Mouse (Mus musculus) embryonic stem cell, embryonic (primary cell): Measurements from ENCODE around the gene H2al1f.
"Not testable (repeated sequence)": the region's sequence is repeated elsewhere in the genome, so short reads cannot be mapped to it uniquely, and the experiment has no call there.

Source experiments
- CTCF ChIA-PET, 4 experiments: fragments of 300-600 bp in 2 of 4; fragments of 350-600 bp in 2 of 4; sonication (Branson Sonifier 250); formaldehyde crosslinking; loops; one replicate each; lab custom pipeline; 2022; ENCODE audit warnings: inconsistent platforms in 2 of 4; lab: Charles Lee
- POLR2A ChIA-PET, 4 experiments: fragments of 300-600 bp in 2 of 4; fragments of 350-600 bp in 2 of 4; sonication (Branson Sonifier 250); formaldehyde crosslinking; loops; one replicate each; lab custom pipeline; 2022; ENCODE audit warnings: antibody characterized with exemption in 4 of 4, inconsistent platforms in 1 of 4; lab: Charles Lee

H2al1f gene

GRCm38 (mm10) chrX:11314858-11315257, at the start of gene H2al1f:
Gene H2al1f (plus strand): TSS chrX:11315158.
- CTCF ChIA-PET, POLR2A ChIA-PET: not testable (repeated sequence)

- ChIA-PET CTCF (no interaction called here), POLR2A (interaction anchor here in 2 of 4 experiments (0.5 to 0.6 kb wide), 2 partner anchors 735 to 1237 kb away, joined by 3 to 12 read pairs; no protein-coding TSS in a partner anchor)
Measured at GRCm38 (mm10) chrX:11267791-11268190, 47.2 kb upstream of the H2al1f start.

GRCm38 (mm10) chrX:11269074-11269473, 45.9 kb upstream of the H2al1f start:
- CTCF ChIA-PET, result no interaction called here
- POLR2A ChIA-PET, result no interaction called here

DNA sequence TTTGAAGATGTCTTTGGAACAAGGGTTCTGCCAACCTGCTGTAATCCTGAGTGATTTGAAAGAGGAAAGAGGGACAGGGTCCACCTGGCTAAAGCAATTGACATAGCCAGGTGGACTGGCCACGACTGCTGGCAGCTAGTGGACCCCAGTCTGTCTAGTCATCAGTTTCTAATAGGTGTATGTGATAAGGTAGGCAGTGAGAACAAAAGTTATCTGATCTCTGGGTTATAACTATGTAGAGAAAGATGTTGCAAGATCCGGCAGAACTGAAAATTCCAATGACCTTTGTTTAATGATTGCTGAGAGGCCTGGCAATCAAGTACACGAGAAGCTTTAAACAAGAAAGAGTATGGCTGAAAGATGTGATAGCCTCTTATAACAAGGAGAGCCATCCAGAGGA, 41.8 kb upstream of the H2al1f start:
- ChIA-PET POLR2A (no interaction called here), CTCF (no interaction called here)

GRCm38 (mm10) chrX:11277083-11277482, 37.9 kb upstream of the H2al1f start:
- POLR2A ChIA-PET, result no interaction called here

DNA sequence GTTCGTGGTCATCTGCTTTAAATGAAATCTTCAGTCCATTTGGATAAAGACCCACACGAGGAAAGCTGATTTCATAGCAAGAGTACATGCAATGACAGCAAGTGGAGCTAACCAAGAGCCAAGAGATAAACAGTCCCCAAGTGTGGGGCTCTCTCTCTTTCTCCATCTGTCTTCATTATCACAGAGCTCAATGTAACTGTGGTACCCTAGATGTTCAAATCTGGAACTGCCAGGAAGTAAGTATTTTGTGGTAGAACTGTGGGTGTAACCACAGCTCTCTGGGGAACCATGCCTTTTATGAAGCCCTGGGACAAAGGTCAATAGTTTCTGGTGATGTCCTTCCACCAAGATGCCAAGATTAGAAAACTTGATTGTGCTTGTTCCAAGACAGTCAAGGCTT, 34.2 kb upstream of the H2al1f start:
- CTCF ChIA-PET, result no interaction called here
- POLR2A ChIA-PET, result no interaction called here

More at GRCm38 (mm10) chrX:11277083-11277482, 37.9 kb upstream of the H2al1f start:
- CTCF ChIA-PET, result no interaction called here

GRCm38 (mm10) chrX:11288306-11288882, 26.6 kb upstream of the H2al1f start:
- CTCF ChIA-PET, result interaction anchor here in 1 of 4 experiments (0.6 kb wide), 1 partner anchor 406 kb away, joined by 9 read pairs; no protein-coding TSS in a partner anchor
- POLR2A ChIA-PET, result interaction anchor here in 1 of 4 experiments (0.6 kb wide), 1 partner anchor 908 kb away, joined by 3 read pairs; no protein-coding TSS in a partner anchor

DNA sequence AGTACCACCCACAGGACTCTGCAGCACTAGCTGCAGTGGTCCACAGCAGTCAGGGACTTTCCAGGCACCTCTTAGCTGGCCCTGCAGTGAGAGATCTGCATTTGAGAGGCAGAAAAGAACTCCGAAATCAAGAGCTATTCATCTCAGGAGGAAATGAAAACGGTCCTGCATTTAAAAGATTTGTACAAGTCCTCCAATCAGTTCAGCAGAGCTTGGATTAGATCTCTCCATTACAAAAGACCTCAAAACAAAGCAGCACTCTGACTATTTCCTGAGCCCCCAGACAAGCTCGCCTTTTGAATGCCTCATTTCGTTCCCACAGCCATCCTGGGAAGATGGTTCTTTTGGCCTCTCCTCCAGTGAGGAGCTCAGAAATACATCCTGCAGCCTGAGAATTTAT, 25.7 kb upstream of the H2al1f start:
- ChIA-PET CTCF (interaction anchor here in 1 of 4 experiments (0.6 kb wide), 1 partner anchor 1732 kb away, joined by 3 read pairs; no protein-coding TSS in a partner anchor), POLR2A (interaction anchor here in 1 of 4 experiments (1.4 kb wide), 1 partner anchor 11 kb away, joined by 3 read pairs; no protein-coding TSS in a partner anchor)

DNA sequence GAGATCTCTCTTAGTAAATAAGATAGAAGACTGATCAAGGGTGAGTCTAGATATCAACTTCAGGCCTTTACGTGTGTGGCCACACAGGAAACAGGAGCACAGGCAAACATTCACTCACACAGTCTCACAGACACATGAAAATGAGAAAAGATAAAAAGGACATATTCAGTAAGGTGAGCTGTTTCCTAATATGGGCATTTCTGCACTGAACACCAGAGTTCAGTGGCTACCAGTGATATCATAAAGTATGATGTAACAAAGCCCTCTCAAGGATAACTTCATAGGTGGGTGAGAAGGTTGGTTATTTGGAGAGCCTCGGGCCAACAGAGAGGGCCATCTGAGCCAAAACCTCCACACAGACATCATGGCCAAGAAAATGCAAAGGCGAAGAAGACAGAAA, 16.0 kb upstream of the H2al1f start, which contains the start of gene H2al1a:
TSS of gene H2al1a (plus strand) at position 301 of the 400 bp plus-strand sequence.
- CTCF ChIA-PET, POLR2A ChIA-PET: not testable (repeated sequence)

DNA sequence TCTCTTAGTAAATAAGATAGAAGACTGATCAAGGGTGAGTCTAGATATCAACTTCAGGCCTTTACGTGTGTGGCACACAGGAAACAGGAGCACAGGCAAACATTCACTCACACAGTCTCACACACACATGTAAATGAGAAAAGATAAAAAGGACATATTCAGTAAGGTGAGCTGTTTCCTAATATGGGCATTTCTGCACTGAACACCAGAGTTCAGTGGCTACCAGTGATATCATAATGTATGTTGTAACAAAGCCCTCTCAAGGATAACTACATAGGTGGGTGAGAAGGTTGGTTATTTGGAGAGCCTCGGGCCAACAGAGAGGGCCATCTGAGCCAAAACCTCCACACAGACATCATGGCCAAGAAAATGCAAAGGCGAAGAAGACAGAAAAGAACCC, 12.8 kb upstream of the H2al1f start, which contains the start of gene H2al1b:
TSS of gene H2al1b (plus strand) at position 301 of the 400 bp plus-strand sequence.
- CTCF ChIA-PET, POLR2A ChIA-PET: not testable (repeated sequence)

DNA sequence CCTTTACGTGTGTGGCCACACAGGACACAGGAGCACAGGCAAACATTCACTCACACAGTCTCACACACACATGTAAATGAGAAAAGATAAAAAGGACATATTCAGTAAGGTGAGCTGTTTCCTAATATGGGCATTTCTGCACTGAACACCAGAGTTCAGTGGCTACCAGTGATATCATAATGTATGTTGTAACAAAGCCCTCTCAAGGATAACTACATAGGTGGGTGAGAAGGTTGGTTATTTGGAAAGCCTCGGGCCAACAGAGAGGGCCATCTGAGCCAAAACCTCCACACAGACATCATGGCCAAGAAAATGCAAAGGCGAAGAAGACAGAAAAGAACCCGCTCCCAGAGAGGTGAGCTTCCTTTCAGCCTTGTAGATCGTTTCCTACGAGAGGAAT, 9.6 kb upstream of the H2al1f start, which contains the start of gene H2al1c:
TSS of gene H2al1c (plus strand) at position 301 of the 400 bp plus-strand sequence.
- POLR2A ChIA-PET, CTCF ChIA-PET: not testable (repeated sequence)

- POLR2A ChIA-PET, CTCF ChIA-PET: not testable (repeated sequence)
Measured at GRCm38 (mm10) chrX:11308524-11308923, 6.4 kb upstream of the H2al1f start, which contains the start of gene H2al1d. Gene H2al1d (plus strand): TSS chrX:11308824.

- POLR2A ChIA-PET, CTCF ChIA-PET: not testable (repeated sequence)
Measured at GRCm38 (mm10) chrX:11311634-11312033, 3.3 kb upstream of the H2al1f start, which contains the start of gene H2al1e. Gene H2al1e (plus strand): TSS chrX:11311934.

DNA sequence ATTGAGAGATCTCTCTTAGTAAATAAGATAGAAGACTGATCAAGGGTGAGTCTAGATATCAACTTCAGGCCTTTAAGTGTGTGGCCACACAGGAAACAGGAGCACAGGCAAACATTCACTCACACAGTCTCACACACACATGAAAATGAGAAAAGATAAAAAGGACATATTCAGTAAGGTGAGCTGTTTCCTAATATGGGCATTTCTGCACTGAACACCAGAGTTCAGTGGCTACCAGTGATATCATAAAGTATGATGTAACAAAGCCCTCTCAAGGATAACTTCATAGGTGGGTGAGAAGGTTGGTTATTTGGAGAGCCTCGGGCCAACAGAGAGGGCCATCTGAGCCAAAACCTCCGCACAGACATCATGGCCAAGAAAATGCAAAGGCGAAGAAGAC, 3.0 kb downstream of the H2al1f start, which contains the start of gene H2al1g:
TSS of gene H2al1g (plus strand) at position 301 of the 400 bp plus-strand sequence.
- POLR2A ChIA-PET, CTCF ChIA-PET: not testable (repeated sequence)

DNA sequence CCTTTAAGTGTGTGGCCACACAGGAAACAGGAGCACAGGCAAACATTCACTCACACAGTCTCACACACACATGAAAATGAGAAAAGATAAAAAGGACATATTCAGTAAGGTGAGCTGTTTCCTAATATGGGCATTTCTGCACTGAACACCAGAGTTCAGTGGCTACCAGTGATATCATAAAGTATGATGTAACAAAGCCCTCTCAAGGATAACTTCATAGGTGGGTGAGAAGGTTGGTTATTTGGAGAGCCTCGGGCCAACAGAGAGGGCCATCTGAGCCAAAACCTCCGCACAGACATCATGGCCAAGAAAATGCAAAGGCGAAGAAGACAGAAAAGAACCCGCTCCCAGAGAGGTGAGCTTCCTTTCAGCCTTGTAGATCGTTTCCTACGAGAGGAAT, 6.2 kb downstream of the H2al1f start, which contains the start of gene H2al1h:
TSS of gene H2al1h (plus strand) at position 301 of the 400 bp plus-strand sequence.
- POLR2A ChIA-PET, CTCF ChIA-PET: not testable (repeated sequence)

DNA sequence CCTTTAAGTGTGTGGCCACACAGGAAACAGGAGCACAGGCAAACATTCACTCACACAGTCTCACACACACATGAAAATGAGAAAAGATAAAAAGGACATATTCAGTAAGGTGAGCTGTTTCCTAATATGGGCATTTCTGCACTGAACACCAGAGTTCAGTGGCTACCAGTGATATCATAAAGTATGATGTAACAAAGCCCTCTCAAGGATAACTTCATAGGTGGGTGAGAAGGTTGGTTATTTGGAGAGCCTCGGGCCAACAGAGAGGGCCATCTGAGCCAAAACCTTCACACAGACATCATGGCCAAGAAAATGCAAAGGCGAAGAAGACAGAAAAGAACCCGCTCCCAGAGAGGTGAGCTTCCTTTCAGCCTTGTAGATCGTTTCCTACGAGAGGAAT, 9.4 kb downstream of the H2al1f start, which contains the start of gene H2al1i:
TSS of gene H2al1i (plus strand) at position 301 of the 400 bp plus-strand sequence.
- POLR2A ChIA-PET, CTCF ChIA-PET: not testable (repeated sequence)

DNA sequence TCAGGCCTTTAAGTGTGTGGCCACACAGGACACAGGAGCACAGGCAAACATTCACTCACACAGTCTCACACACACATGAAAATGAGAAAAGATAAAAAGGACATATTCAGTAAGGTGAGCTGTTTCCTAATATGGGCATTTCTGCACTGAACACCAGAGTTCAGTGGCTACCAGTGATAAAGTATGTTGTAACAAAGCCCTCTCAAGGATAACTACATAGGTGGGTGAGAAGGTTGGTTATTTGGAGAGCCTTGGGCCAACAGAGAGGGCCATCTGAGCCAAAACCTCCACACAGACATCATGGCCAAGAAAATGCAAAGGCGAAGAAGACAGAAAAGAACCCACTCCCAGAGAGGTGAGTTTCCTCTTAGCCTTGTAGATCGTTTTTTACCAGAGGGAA, 12.6 kb downstream of the H2al1f start, which contains the start of gene H2al1j:
TSS of gene H2al1j (plus strand) at position 301 of the 400 bp plus-strand sequence.
- POLR2A ChIA-PET, CTCF ChIA-PET: not testable (repeated sequence)

DNA sequence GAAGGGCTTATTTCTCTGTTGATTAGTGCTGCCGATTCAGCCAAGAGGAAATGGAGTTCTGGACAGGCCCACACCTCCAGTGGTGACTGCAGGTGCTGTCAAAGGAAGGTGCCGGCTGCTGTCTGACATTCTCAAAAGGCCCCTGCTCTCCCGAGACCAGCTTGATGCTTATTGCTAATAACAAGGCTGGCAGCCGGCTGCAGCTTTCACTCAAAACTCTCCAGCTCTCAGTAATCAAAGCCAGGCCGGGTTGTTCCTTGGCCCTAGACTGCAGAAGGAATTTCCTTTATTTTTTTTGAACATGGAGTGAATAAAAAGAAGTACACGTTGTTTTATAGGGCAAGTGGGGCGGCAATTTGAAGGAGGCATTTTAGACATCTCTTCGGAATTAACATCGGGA, 30.8 kb downstream of the H2al1f start:
- ChIA-PET CTCF (no interaction called here), POLR2A (no interaction called here)

DNA sequence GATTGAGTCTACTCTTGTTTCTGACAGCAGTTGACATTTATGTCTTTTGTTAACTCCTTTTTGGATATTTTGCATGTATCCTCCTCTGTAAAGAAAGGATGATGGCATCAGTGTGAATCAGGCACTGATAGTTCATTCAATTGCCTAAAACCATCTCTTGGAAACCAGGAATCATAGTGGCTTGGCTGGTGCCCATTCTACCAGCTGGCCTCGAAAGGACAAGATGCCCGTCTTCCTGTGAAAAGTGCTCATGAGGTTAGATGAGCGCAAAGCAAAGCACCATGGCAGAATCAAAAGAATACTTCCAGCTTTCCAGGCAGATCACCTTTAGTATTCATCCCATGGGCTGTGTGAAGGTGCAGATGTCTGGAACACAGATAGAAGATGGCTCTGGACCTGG, 31.8 kb downstream of the H2al1f start:
- POLR2A ChIA-PET, result no interaction called here
- CTCF ChIA-PET, result no interaction called here

GRCm38 (mm10) chrX:11360823-11361222, 45.9 kb downstream of the H2al1f start:
- ChIA-PET POLR2A (no interaction called here), CTCF (no interaction called here)
